Mouse (Mus musculus): ENCODE results near the gene Pde7b. TPM values are rescaled to one million over a fixed set of nuclear protein-coding genes. Genes with fewer than 3 reads are reported as not detected.

Gene Pde7b
- total RNA-seq, 2 experiments from 2014 or later = 13.2 to 14.4 TPM

GRCm38 (mm10) chr10:20503265-20504025 is 221.4 kb downstream of the Pde7b start:
- DNase-seq (ENCODE audit: low spot score in 2 of 2) = no peak

GRCm38 (mm10) chr10:20501221-20501620 is 223.7 kb downstream of the Pde7b start:
- no peak for DNase-seq (ENCODE audit: low spot score in 2 of 2)

GRCm38 (mm10) chr10:20495051-20495450 is 229.8 kb downstream of the Pde7b start:
- no peak for DNase-seq (ENCODE audit: low spot score in 2 of 2)

GRCm38 (mm10) chr10:20493826-20494455 is 230.9 kb downstream of the Pde7b start:
- no peak for DNase-seq (ENCODE audit: low spot score in 2 of 2)

GRCm38 (mm10) chr10:20492216-20492964 is 232.5 kb downstream of the Pde7b start:
- DNase-seq (ENCODE audit: low spot score in 2 of 2) = no peak

- no peak for DNase-seq (ENCODE audit: low spot score in 2 of 2)
These were observed 234.1 kb downstream of the Pde7b start for GRCm38 (mm10) chr10:20490775-20491174.

GRCm38 (mm10) chr10:20490281-20490680 is 234.6 kb downstream of the Pde7b start:
- no peak for DNase-seq (ENCODE audit: low spot score in 2 of 2)

GRCm38 (mm10) chr10:20486461-20487253 is 238.2 kb downstream of the Pde7b start:
- DNase-seq (ENCODE audit: low spot score in 2 of 2) = peak; percentile 17 to 43

- no peak for DNase-seq (ENCODE audit: low spot score in 2 of 2)
These were observed 239.1 kb downstream of the Pde7b start for GRCm38 (mm10) chr10:20485816-20486215.

GRCm38 (mm10) chr10:20479481-20479880 is 245.4 kb downstream of the Pde7b start:
- DNase-seq (ENCODE audit: low spot score in 2 of 2) = no peak

GRCm38 (mm10) chr10:20478456-20478855 is 246.4 kb downstream of the Pde7b start:
- no peak for DNase-seq (ENCODE audit: low spot score in 2 of 2)

- no peak for DNase-seq (ENCODE audit: low spot score in 2 of 2)
These were observed 250.0 kb downstream of the Pde7b start for GRCm38 (mm10) chr10:20474831-20475230.

GRCm38 (mm10) chr10:20474036-20474435 is 250.8 kb downstream of the Pde7b start:
- DNase-seq (ENCODE audit: low spot score in 2 of 2) = no peak

GRCm38 (mm10) chr10:20473505-20473904 is 251.4 kb downstream of the Pde7b start:
- DNase-seq (ENCODE audit: low spot score in 2 of 2) = no peak

- no peak for DNase-seq (ENCODE audit: low spot score in 2 of 2)
These were observed 252.9 kb downstream of the Pde7b start for GRCm38 (mm10) chr10:20472007-20472406.

GRCm38 (mm10) chr10:20464631-20465030 is 260.2 kb downstream of the Pde7b start:
- DNase-seq (ENCODE audit: low spot score in 2 of 2) = no peak

- no peak for DNase-seq (ENCODE audit: low spot score in 2 of 2)
These were observed 260.9 kb downstream of the Pde7b start for GRCm38 (mm10) chr10:20463941-20464340.

- DNase-seq (ENCODE audit: low spot score in 2 of 2) = no peak
These were observed 262.3 kb downstream of the Pde7b start for GRCm38 (mm10) chr10:20462596-20462995.

- no peak for DNase-seq (ENCODE audit: low spot score in 2 of 2)
These were observed 265.1 kb downstream of the Pde7b start for GRCm38 (mm10) chr10:20459657-20460350.

GRCm38 (mm10) chr10:20459160-20459559 is 265.7 kb downstream of the Pde7b start:
- no peak for DNase-seq (ENCODE audit: low spot score in 2 of 2)

All from adrenal gland, postnatal 4 days (tissue).